Mouse (Mus musculus) CD4-positive helper T cell, adult 2 months (primary cell): ENCODE results near the gene Smg6.
"Not testable (repeated sequence)": the region's sequence is repeated elsewhere in the genome, so short reads cannot be mapped to it uniquely, and the experiment has no call there.

Experiments used
- DNase-seq: peaks from one replicate; pipeline ENCODE4 v3.0.0-alpha.2; 2012; ENCODE audit warnings: low read depth, missing footprints, low spot score

Gene Smg6

GRCm38 (mm10) chr11:74994856-74995255 is 69.2 kb downstream of the Smg6 start:
- DNase-seq = no peak

GRCm38 (mm10) chr11:74996482-74996881 is 70.9 kb downstream of the Smg6 start:
- DNase-seq = no peak

GRCm38 (mm10) chr11:75000869-75001653 is 75.4 kb downstream of the Smg6 start:
- DNase-seq = no peak

GRCm38 (mm10) chr11:75008270-75008669 is 82.6 kb downstream of the Smg6 start:
- DNase-seq = no peak

GRCm38 (mm10) chr11:75009537-75009936 is 83.9 kb downstream of the Smg6 start:
- DNase-seq = not testable (repeated sequence)

GRCm38 (mm10) chr11:75012997-75013694 is 87.5 kb downstream of the Smg6 start:
- peak; percentile 82 for DNase-seq

- DNase-seq = no peak
Measured at GRCm38 (mm10) chr11:75013764-75014695, 88.4 kb downstream of the Smg6 start.

GRCm38 (mm10) chr11:75014816-75015215 is 89.2 kb downstream of the Smg6 start:
- DNase-seq = no peak

- no peak for DNase-seq
Measured at GRCm38 (mm10) chr11:75015453-75015871, 89.8 kb downstream of the Smg6 start.

- no peak for DNase-seq
Measured at GRCm38 (mm10) chr11:75016309-75016860, 90.8 kb downstream of the Smg6 start.

- no peak for DNase-seq
Measured at GRCm38 (mm10) chr11:75017831-75018230, 92.2 kb downstream of the Smg6 start.

- no peak for DNase-seq
Measured at GRCm38 (mm10) chr11:75026977-75027376, 101.4 kb downstream of the Smg6 start.

GRCm38 (mm10) chr11:75027616-75028015 is 102.0 kb downstream of the Smg6 start:
- DNase-seq = no peak

GRCm38 (mm10) chr11:75031251-75031650 is 105.6 kb downstream of the Smg6 start:
- no peak for DNase-seq

GRCm38 (mm10) chr11:75032946-75033345 is 107.3 kb downstream of the Smg6 start:
- DNase-seq = no peak

GRCm38 (mm10) chr11:75033581-75034067 is 108.0 kb downstream of the Smg6 start:
- DNase-seq = no peak

GRCm38 (mm10) chr11:75034104-75034503 is 108.5 kb downstream of the Smg6 start:
- DNase-seq = no peak

GRCm38 (mm10) chr11:75044333-75044732 is 118.7 kb downstream of the Smg6 start:
- DNase-seq = no peak

- DNase-seq = no peak
Measured at GRCm38 (mm10) chr11:75045822-75046221, 120.2 kb downstream of the Smg6 start.

- DNase-seq = no peak
Measured at GRCm38 (mm10) chr11:75046638-75047037, 121.0 kb downstream of the Smg6 start.

- no peak for DNase-seq
Measured at GRCm38 (mm10) chr11:75047066-75047465, 121.4 kb downstream of the Smg6 start.
